Comparison of ENCODE assay signal across 8 mouse cellular contexts in the genomic region with DNA sequence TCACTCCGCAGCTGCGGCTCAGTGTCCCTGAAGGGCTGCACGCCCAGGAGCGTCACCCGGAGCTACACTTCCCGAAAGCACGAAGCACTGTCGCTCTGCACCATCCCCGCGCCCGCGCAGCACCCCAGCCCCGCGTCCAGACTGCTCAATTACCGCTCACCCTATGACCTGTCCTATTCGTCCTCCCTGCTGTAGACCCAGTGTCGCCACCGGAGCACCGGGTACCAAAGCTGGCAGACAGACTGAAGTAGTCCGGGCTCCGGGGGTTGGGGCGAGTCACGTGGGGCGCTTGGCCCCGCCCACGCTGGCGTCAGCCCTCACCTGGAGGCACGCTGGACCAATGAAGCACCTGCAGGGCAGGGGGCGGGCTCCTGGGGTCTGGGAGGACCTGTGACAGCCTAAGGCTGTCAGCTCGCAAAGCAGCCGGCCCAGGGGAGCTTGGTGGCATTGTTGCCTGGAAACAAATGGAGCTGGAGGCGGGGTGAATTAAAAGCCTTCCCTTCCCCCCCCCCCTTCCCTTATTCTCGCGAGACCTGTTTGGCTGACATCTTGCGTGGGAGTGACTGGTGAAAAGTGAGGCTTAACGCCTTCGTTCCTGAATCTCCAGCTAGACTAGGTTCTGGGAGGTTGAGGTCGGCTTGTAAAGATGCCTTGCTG. TPM values are rescaled to one million over a fixed set of nuclear protein-coding genes. Genes with fewer than 3 reads are reported as not detected.
DNase-seq lines count a peak whose midpoint lies in the region; ATAC-seq lines count a peak whose summit lies in the region.

A gene (minus strand): TSS at position 239 of the 657 bp plus-strand sequence.

- DNase-seq in ZHBTc4 (ENCODE audit: low read depth, low spot score) = peak; percentile 99
- DNase-seq in gastrocnemius, adult 8-10 months (ENCODE audit: low spot score in 2 of 2) = peak; percentile 90 to 93
- DNase-seq in induced T-regulatory cell, adult 2 months (ENCODE audit: low read depth) = peak; percentile 98
- DNase-seq in left cerebral cortex, adult 9 months (ENCODE audit: low spot score in 2 of 2) = peak; percentile 90 to 96
- DNase-seq in right cerebral cortex, postnatal 14 days = peak; percentile 89
- DNase-seq in urinary bladder, postnatal 36 days (ENCODE audit: low spot score in 2 of 2) = peak; percentile 94 to 96

- peak; percentile 71 for ATAC-seq in common myeloid progenitor, adult 5-6 weeks (replicated peaks; ENCODE audit: low read depth, poor library complexity, severe bottlenecking)
- peak; percentile 63 for ATAC-seq in megakaryocyte progenitor cell, adult 5-6 weeks (replicated peaks; ENCODE audit: poor library complexity)

RNA-seq across cellular contexts. Expression of the gene that starts here (rescaled TPM):
- total RNA-seq in common myeloid progenitor, adult 5-6 weeks (2017) = not detected in 2 replicates
- not detected for total RNA-seq in gastrocnemius, adult 8-10 months (2022)
- not detected in 2 replicates for total RNA-seq in megakaryocyte progenitor cell, adult 5-6 weeks (2015)
- not detected in 2 replicates for total RNA-seq in megakaryocyte progenitor cell, adult 5-6 weeks (2017)

Comparison
In these comparisons a context has a peak if more than half of its experiments do, and no peak if none do; other contexts are left out.
1. Peak in every context shown above with its lines: DNase-seq and ATAC-seq.
2. Peak in ATAC-seq in common myeloid progenitor, adult 5-6 weeks; RNA of the gene not detected or under 1 TPM.
3. Peak in DNase-seq in gastrocnemius, adult 8-10 months; RNA of the gene not detected or under 1 TPM.
4. Peak in ATAC-seq in megakaryocyte progenitor cell, adult 5-6 weeks; RNA of the gene not detected or under 1 TPM.